Mouse (Mus musculus) midbrain, embryonic 13.5 days (tissue): ENCODE results near the gene Fam213b. TPM values are rescaled to one million over a fixed set of nuclear protein-coding genes. Genes with fewer than 3 reads are reported as not detected.

Experiments used
- ATAC-seq: fragments of 200-750 bp; cut with Nextera tagmentation; 2 replicates; pipeline ENCODE4 v1.8.0; 2017; ENCODE audit warnings: mild to moderate bottlenecking, moderate TSS enrichment, moderate library complexity
- H3K27ac ChIP-seq: fragments of 300-500 bp; sonication (generic); 2 replicates; pipeline ENCODE4 v1.5.1; 2015; ENCODE audit warnings: inconsistent platforms, mild to moderate bottlenecking, moderate library complexity
- H3K27me3 ChIP-seq: fragments of 300-500 bp; sonication (generic); 2 replicates; pipeline ENCODE4 v1.6.1; 2015; ENCODE audit warnings: mild to moderate bottlenecking, inconsistent platforms
- H3K36me3 ChIP-seq: fragments of 300-500 bp; sonication (generic); 2 replicates; pipeline ENCODE4 v1.6.1; 2015; ENCODE audit warnings: mild to moderate bottlenecking, inconsistent platforms
- H3K4me1 ChIP-seq: fragments of 300-500 bp; sonication (generic); replicated peaks from 2 replicates; pipeline ENCODE4 v1.6.1; 2015; ENCODE audit warnings: inconsistent platforms
- H3K4me2 ChIP-seq: fragments of 300-500 bp; sonication (generic); replicated peaks from 2 replicates; pipeline ENCODE4 v1.6.1; 2015; ENCODE audit warnings: moderate library complexity, mild to moderate bottlenecking, inconsistent platforms
- H3K4me3 ChIP-seq: fragments of 300-500 bp; sonication (generic); replicated peaks from 2 replicates; pipeline ENCODE4 v1.5.1; 2015; ENCODE audit warnings: mild to moderate bottlenecking, inconsistent platforms
- H3K9ac ChIP-seq: fragments of 300-500 bp; sonication (generic); replicated peaks from 2 replicates; pipeline ENCODE4 v1.6.1; 2015; ENCODE audit warnings: mild to moderate bottlenecking, inconsistent platforms
- H3K9me3 ChIP-seq: fragments of 300-500 bp; sonication (generic); 2 replicates; pipeline ENCODE4 v1.6.1; 2016; ENCODE audit warnings: mild to moderate bottlenecking, inconsistent platforms
- WGBS: fragments of 180-500 bp; shearing (Covaris S2); methylation state at CpG from one replicate; pipeline ENCODE4 v1.1.7; 2015; 5-methylcytosine and 5-hydroxymethylcytosine counted together
- polyA plus RNA-seq: library from polyadenylated mRNA; unstranded; fragments of >200 nt; fragmentation: Nextera tagmentation; extraction: Ambion mirVana; gene quantifications from 2 replicates; pipeline ENCODE4 v1.2.1, GENCODE M21; 2015

Gene Fam213b
- 43.4 and 46.9 TPM in 2 replicates for polyA plus RNA-seq

GRCm38 (mm10) chr4:154898506-154899446 lies at the start of gene Fam213b:
Gene Fam213b, minus strand, starts transcription at chr4:154899135.
- WGBS = 3% methylated on average over 43 of the region's 43 CpGs
- peak; percentile 97 for ATAC-seq
- Histone ChIP-seq H3K4me3 (peak within 1 kb of the TSS; percentile 55), H3K4me1 (peaks cover 21% of the 10 kb centered on the region), H3K27ac (peak within 1 kb of the TSS; percentile 63), H3K36me3 (peaks cover 6% of the 10 kb centered on the region; the same call in 1 of the 2 replicates), H3K4me2 (peak within 1 kb of the TSS; percentile 88), H3K27me3 (no peaks in the 10 kb centered on the region), H3K9me3 (no peaks in the 10 kb centered on the region), H3K9ac (peak within 1 kb of the TSS; percentile 78)

- Histone ChIP-seq H3K27ac (peak overlapping the region; percentile 86), H3K9me3 (no peaks in the 10 kb centered on the region), H3K4me3 (no peak overlapping the region), H3K4me2 (peak overlapping the region; percentile 39), H3K4me1 (peaks cover 58% of the 10 kb centered on the region), H3K36me3 (no peaks in the 10 kb centered on the region), H3K27me3 (peaks cover 3% of the 10 kb centered on the region; the same call in 1 of the 2 replicates), H3K9ac (no peak overlapping the region)
- 31% methylated on average over 14 of the region's 14 CpGs for WGBS
- ATAC-seq = peak; percentile 63
Observed at GRCm38 (mm10) chr4:154948066-154948939, 49.4 kb upstream of the Fam213b start.

GRCm38 (mm10) chr4:154946319-154946718 lies 47.4 kb upstream of the Fam213b start:
- Histone ChIP-seq H3K4me3 (peak overlapping the region; percentile 39), H3K36me3 (no peaks in the 10 kb centered on the region), H3K4me2 (peak overlapping the region; percentile 61), H3K9ac (peak overlapping the region; percentile 64), H3K4me1 (peaks cover 45% of the 10 kb centered on the region), H3K27me3 (no peaks in the 10 kb centered on the region), H3K9me3 (no peaks in the 10 kb centered on the region), H3K27ac (peak overlapping the region; percentile 71)
- peak; percentile 81 for ATAC-seq
- WGBS = 1% methylated on average over 8 of the region's 8 CpGs

- H3K4me3 ChIP-seq = no peak overlapping the region
- H3K9ac ChIP-seq = no peak overlapping the region
- WGBS = 14% methylated on average over 2 of the region's 2 CpGs
- no peaks in the 10 kb centered on the region for H3K27me3 ChIP-seq
- H3K27ac ChIP-seq = no peak overlapping the region
- no peaks in the 10 kb centered on the region for H3K9me3 ChIP-seq
- H3K4me2 ChIP-seq = no peak overlapping the region
- peak; percentile 24 for ATAC-seq
- peaks cover 31% of the 10 kb centered on the region for H3K4me1 ChIP-seq
- H3K36me3 ChIP-seq = no peaks in the 10 kb centered on the region
Observed at GRCm38 (mm10) chr4:154944121-154944590, 45.2 kb upstream of the Fam213b start.

- Histone ChIP-seq H3K27ac (no peak overlapping the region), H3K27me3 (no peaks in the 10 kb centered on the region), H3K4me1 (peaks cover 25% of the 10 kb centered on the region), H3K9me3 (no peaks in the 10 kb centered on the region), H3K4me2 (no peak overlapping the region), H3K36me3 (no peaks in the 10 kb centered on the region), H3K4me3 (no peak overlapping the region), H3K9ac (no peak overlapping the region)
- ATAC-seq = no peak
- 93% methylated on average over 6 of the region's 6 CpGs for WGBS
Observed at GRCm38 (mm10) chr4:154943323-154944039, 44.5 kb upstream of the Fam213b start.

- Histone ChIP-seq H3K4me1 (peaks cover 22% of the 10 kb centered on the region), H3K27ac (no peak overlapping the region), H3K36me3 (no peaks in the 10 kb centered on the region), H3K9me3 (no peaks in the 10 kb centered on the region), H3K4me2 (no peak overlapping the region), H3K4me3 (no peak overlapping the region), H3K9ac (no peak overlapping the region), H3K27me3 (no peaks in the 10 kb centered on the region)
- ATAC-seq = no peak
- 84% methylated on average over 10 of the region's 10 CpGs for WGBS
Observed at GRCm38 (mm10) chr4:154942632-154943322, 43.8 kb upstream of the Fam213b start.

GRCm38 (mm10) chr4:154941831-154942230 lies 42.9 kb upstream of the Fam213b start:
- peaks cover 19% of the 10 kb centered on the region for H3K4me1 ChIP-seq
- no peaks in the 10 kb centered on the region for H3K27me3 ChIP-seq
- no peak for ATAC-seq
- 90% methylated on average over 5 of the region's 5 CpGs for WGBS
- H3K4me2 ChIP-seq = no peak overlapping the region
- no peak overlapping the region for H3K27ac ChIP-seq
- H3K9me3 ChIP-seq = no peaks in the 10 kb centered on the region
- H3K9ac ChIP-seq = no peak overlapping the region
- H3K36me3 ChIP-seq = no peaks in the 10 kb centered on the region
- no peak overlapping the region for H3K4me3 ChIP-seq

GRCm38 (mm10) chr4:154940156-154940555 lies 41.2 kb upstream of the Fam213b start:
- Histone ChIP-seq H3K4me2 (no peak overlapping the region), H3K4me1 (peaks cover 9% of the 10 kb centered on the region), H3K9me3 (no peaks in the 10 kb centered on the region), H3K36me3 (no peaks in the 10 kb centered on the region), H3K9ac (no peak overlapping the region), H3K4me3 (no peak overlapping the region), H3K27ac (no peak overlapping the region), H3K27me3 (no peaks in the 10 kb centered on the region)
- 88% methylated on average over 2 of the region's 2 CpGs for WGBS
- no peak for ATAC-seq

- no peak overlapping the region for H3K4me3 ChIP-seq
- H3K9ac ChIP-seq = no peak overlapping the region
- no peak overlapping the region for H3K4me2 ChIP-seq
- H3K27ac ChIP-seq = no peak overlapping the region
- H3K9me3 ChIP-seq = no peaks in the 10 kb centered on the region
- no peak for ATAC-seq
- H3K4me1 ChIP-seq = peaks cover 14% of the 10 kb centered on the region
- H3K36me3 ChIP-seq = no peaks in the 10 kb centered on the region
- 82% methylated on average over 1 of the region's 1 CpGs for WGBS
- H3K27me3 ChIP-seq = no peaks in the 10 kb centered on the region
Observed at GRCm38 (mm10) chr4:154937746-154938145, 38.8 kb upstream of the Fam213b start.

GRCm38 (mm10) chr4:154936542-154937255 lies 37.8 kb upstream of the Fam213b start:
- H3K4me1 ChIP-seq = peaks cover 14% of the 10 kb centered on the region
- no peaks in the 10 kb centered on the region for H3K36me3 ChIP-seq
- ATAC-seq = no peak
- H3K9ac ChIP-seq = no peak overlapping the region
- no peaks in the 10 kb centered on the region for H3K27me3 ChIP-seq
- no peak overlapping the region for H3K27ac ChIP-seq
- no peak overlapping the region for H3K4me3 ChIP-seq
- 40% methylated on average over 8 of the region's 8 CpGs for WGBS
- H3K9me3 ChIP-seq = no peaks in the 10 kb centered on the region
- H3K4me2 ChIP-seq = no peak overlapping the region
